Mouse (Mus musculus) megakaryocyte, embryonic 14.5 days (primary cell): ENCODE data around the gene Taar7b. TPM values are rescaled to one million over a fixed set of nuclear protein-coding genes. Genes with fewer than 3 reads are reported as not detected.

Experiments
- H3K27me3 ChIP-seq: replicated peaks from 2 replicates; pipeline ENCODE3; 2012; ENCODE audit warnings: inconsistent platforms
- H3K36me3 ChIP-seq: replicated peaks from 2 replicates; pipeline ENCODE3; 2012; ENCODE audit warnings: low read length, inconsistent platforms, mixed read lengths
- H3K4me1 ChIP-seq: 2 replicates; pipeline ENCODE4 v1.6.1; 2012; ENCODE audit warnings: inconsistent platforms
- H3K4me3 ChIP-seq: replicated peaks from 2 replicates; pipeline ENCODE3; 2012; ENCODE audit warnings: moderate library complexity, mild to moderate bottlenecking, inconsistent platforms
- H3K9me3 ChIP-seq: 2 replicates; pipeline ENCODE4 v1.6.1; 2012; ENCODE audit warnings: inconsistent platforms
- FLI1 ChIP-seq: IDR thresholded peaks from 2 replicates; pipeline ENCODE4 v1.6.1; 2012; ENCODE audit warnings: low read length, inconsistent platforms, mixed read lengths
- GATA1 ChIP-seq: IDR thresholded peaks from 3 replicates; pipeline ENCODE4 v1.6.1; 2012; ENCODE audit warnings: mixed read lengths, low read length, inconsistent platforms, borderline replicate concordance
- polyA plus RNA-seq: library from polyadenylated mRNA; stranded (reverse); fragments of >175 nt; gene quantifications from 2 replicates; pipeline ENCODE4 v1.2.3, GENCODE M21; 2012; ENCODE audit warnings: low replicate concordance; ENCODE audit not compliant: insufficient read depth

Taar7b gene
- polyA plus RNA-seq, 1 experiment: not detected

DNA sequence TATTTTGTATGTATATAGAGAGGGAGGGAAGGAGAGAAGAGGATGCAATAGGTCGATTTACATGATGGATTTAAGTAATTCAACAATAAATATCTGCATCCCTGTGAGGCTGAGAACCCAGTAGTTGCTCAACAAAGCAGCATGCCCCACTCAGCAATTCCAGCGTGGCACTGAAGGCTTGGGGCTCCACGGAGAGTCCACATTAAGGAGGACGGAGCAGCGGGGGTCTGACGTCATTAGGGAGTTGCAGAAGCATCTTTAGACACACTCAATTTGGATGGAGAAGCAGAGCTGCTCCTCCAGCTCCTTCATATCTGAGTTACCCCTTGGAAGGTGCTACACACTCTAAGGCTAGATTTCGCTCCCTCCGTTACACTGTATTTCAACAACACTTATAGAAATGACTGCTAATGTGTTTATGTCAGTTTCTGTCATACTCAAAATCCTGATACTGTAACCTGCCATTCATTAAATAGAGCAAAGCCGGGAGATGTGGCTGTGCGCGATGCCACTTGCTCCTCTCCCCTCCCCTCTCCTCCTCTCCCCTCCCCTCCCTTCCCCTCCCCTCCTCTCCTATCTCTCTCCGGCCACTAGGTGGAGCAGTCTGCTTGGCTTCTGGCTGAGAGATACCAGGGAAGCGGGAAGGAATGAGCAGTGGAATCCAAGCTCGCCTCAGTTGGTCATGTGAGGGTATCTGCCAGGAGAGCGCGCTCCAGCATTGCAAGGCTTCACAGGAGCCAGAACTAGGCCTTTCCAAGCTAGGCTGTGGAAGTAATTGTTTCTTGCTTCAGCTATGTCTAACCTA, 20.6 kb upstream of the Taar7b start:
- Histone ChIP-seq H3K4me1 (peaks cover 4% of the 10 kb centered on the region; the same call in 1 of the 2 replicates), H3K9me3 (no peaks in the 10 kb centered on the region), H3K27me3 (no peaks in the 10 kb centered on the region), H3K36me3 (no peaks in the 10 kb centered on the region), H3K4me3 (no peak overlapping the region)
- TF ChIP-seq FLI1: no peak
- no peak for TF ChIP-seq GATA1

DNA sequence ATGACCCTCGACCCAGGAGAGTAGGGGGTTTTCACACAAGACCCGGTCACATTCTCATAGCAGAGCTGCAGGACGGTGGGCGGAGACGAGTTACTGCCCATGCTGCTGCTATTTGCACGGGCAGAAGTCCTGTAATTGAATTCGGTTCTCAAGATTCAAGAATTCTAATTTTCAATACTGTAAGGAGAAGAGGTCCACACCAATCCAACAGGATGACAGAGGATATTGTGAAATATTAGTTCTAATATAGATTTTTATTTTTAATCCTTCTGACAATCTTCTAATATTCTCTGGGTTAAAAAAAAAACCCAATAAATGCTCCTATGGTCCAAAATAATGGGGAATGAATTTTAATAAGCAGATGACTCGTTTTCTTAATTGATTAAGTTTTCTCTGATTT, 14.2 kb upstream of the Taar7b start, which contains the start of gene Taar6:
TSS of gene Taar6 (minus strand) at position 101 of the 400 bp plus-strand sequence.
- Histone ChIP-seq H3K4me3 (no peak within 1 kb of the TSS), H3K9me3 (no peaks in the 10 kb centered on the region), H3K27me3 (no peaks in the 10 kb centered on the region), H3K4me1 (no peaks in the 10 kb centered on the region), H3K36me3 (no peaks in the 10 kb centered on the region)
- TF ChIP-seq GATA1 (no peak), FLI1 (no peak)

DNA sequence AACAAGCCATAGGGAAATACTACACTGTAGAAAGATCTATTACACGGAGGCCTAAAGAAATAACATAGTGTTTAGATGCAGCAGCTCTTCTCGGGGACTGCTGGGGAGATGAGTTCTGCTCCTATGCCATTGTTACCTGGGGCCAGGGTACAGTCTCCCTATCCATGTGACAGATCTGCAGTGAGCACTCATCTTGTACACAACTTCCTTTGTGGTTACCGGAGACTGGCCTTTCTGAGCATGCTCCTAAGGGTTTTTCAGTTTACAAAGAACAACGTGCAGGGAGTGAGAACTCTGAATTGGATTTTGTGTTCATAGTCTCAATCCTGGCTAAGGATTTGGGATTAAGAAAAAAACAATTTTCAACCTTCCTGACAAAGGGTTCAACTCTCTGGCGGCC, 13.3 kb upstream of the Taar7b start:
- Histone ChIP-seq H3K9me3 (no peaks in the 10 kb centered on the region), H3K36me3 (no peaks in the 10 kb centered on the region), H3K27me3 (no peaks in the 10 kb centered on the region), H3K4me3 (no peak overlapping the region), H3K4me1 (no peaks in the 10 kb centered on the region)
- TF ChIP-seq GATA1: no peak
- no peak for TF ChIP-seq FLI1

DNA sequence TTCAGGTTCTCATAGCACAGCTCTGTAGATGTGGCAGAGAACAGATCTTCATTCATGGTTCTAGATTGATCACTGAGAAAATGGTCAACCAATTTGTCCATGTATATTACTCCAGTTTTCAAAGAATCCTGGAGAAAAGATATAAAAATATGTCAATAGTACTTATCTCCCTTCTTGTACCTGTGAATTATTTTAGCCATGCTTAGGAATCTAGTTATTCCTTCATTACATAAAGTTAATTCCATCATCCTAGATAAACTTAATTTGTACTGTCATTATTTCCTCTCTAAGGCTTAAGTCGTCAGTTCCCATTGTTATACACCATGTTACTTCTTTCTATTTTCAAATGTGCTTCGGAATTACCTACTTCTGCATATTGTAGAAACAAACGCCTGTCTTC, 6.4 kb upstream of the Taar7b start, which contains the start of gene Taar7a:
TSS of gene Taar7a (minus strand) at position 101 of the 400 bp plus-strand sequence.
- Histone ChIP-seq H3K36me3 (no peaks in the 10 kb centered on the region), H3K9me3 (no peaks in the 10 kb centered on the region), H3K4me1 (no peaks in the 10 kb centered on the region), H3K27me3 (no peaks in the 10 kb centered on the region), H3K4me3 (no peak within 1 kb of the TSS)
- no peak for TF ChIP-seq GATA1
- TF ChIP-seq FLI1: no peak

DNA sequence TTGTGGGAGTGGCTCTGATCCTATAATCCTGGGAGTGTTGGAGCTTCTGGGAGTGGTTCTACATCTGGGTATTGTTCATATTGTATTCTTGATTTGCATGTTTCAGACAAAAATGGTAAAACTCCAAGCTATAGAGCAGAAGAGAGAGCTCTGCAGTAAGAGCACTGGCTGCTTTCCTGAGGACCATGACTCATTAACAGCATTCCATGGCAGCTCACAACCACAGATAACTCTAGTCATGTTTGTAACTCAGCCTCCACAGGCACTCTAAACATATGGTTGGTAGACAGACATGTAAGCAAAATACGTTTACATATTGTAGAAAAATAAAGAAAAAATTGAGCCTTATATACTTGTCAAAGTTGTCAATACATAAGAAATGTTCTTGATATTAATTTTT, 6.7 kb downstream of the Taar7b start:
- no peak overlapping the region for H3K4me3 ChIP-seq
- H3K9me3 ChIP-seq: no peaks in the 10 kb centered on the region
- H3K4me1 ChIP-seq: no peaks in the 10 kb centered on the region
- H3K36me3 ChIP-seq: no peaks in the 10 kb centered on the region
- TF ChIP-seq GATA1 (no peak), FLI1 (no peak)
- no peaks in the 10 kb centered on the region for H3K27me3 ChIP-seq

DNA sequence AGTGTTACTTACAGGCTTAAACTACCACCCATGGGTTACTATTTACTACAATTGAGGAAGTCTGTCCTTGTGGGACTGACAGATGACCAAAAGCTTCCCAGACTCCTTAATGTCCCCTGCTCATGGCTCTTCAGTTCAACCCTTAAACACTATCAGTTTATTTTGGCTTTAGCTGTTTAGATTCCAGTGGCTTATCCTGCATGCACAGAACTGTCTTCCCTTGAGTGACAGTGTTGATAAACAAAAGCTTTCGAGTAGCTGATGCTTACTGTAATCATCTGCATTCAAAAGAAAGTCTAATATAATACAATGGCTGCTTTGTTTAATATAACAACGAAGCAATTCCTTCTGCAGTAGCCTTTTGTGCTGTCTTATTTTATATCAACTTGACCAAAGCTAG, 7.3 kb downstream of the Taar7b start:
- no peaks in the 10 kb centered on the region for H3K9me3 ChIP-seq
- no peaks in the 10 kb centered on the region for H3K36me3 ChIP-seq
- no peak overlapping the region for H3K4me3 ChIP-seq
- no peaks in the 10 kb centered on the region for H3K4me1 ChIP-seq
- TF ChIP-seq GATA1: no peak
- no peak for TF ChIP-seq FLI1
- no peaks in the 10 kb centered on the region for H3K27me3 ChIP-seq

DNA sequence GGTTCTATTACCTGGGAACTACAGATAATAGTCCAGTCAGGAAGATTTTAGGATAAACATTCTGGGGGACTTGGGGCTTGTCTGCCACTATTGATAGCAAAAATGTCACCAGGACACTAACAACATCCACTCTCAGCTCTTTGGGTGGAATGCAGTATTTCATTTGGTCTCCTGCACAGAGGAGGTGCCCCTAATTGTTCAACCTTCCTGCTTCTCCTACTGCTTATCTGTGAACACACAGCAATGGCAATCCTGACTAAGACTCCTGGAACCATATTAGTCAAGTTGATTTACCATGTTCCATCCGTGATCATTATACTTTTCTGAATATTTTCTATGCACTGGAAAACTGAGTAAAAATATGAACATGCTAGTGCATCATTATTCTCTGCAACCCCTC, 8.4 kb downstream of the Taar7b start:
- no peaks in the 10 kb centered on the region for H3K4me1 ChIP-seq
- TF ChIP-seq GATA1 (no peak), FLI1 (no peak)
- H3K36me3 ChIP-seq: no peaks in the 10 kb centered on the region
- H3K4me3 ChIP-seq: no peak overlapping the region
- H3K27me3 ChIP-seq: no peaks in the 10 kb centered on the region
- no peaks in the 10 kb centered on the region for H3K9me3 ChIP-seq

DNA sequence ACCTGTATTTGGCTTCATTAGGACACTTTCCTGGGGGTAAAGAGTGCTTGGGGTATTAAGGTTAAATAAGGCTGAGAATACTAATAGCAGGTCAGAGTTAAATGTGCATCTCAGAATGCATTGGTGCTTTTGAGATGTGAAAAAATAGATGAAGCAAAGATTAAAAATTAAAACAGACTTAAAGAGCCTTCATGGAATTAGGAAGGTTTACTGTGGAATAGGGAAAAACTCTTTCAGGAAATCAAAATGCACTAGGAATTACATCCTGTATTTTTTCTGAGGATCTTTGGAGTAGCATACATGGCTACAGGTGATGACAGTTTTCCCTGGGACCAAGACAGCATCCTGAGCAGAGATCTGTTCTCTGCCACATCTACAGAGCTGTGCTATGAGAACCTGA, 27.2 kb downstream of the Taar7b start, which contains the start of gene Taar7d:
TSS of gene Taar7d (plus strand) at position 301 of the 400 bp plus-strand sequence.
- Histone ChIP-seq H3K4me1 (no peaks in the 10 kb centered on the region), H3K36me3 (no peaks in the 10 kb centered on the region), H3K4me3 (no peak within 1 kb of the TSS), H3K9me3 (0 out of 2 replicates have a peak, but pooled peaks cover 5% of the 10 kb centered on the region), H3K27me3 (no peaks in the 10 kb centered on the region)
- no peak for TF ChIP-seq FLI1
- no peak for TF ChIP-seq GATA1

DNA sequence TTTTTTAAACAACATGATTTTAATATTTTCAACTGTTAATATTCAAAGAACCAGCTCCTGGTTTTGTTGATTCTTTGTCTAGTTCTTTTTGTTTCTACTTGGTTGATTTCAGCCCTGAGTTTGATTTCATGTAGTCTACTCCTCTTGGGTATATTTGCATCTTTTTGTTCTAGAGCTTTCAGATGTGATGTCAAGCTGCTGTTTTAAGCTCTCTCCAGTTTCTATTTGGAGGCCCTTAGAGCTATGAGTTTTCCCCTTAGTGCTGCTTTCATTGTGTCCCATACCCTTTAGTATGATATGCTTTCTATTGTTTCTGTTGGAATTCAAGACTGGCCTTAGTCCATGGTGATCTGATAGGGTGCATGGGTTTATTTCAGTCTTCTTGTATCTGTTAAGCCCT, 31.6 kb downstream of the Taar7b start:
- TF ChIP-seq FLI1 (no peak), GATA1 (no peak)
- Histone ChIP-seq H3K36me3 (no peaks in the 10 kb centered on the region), H3K4me1 (no peaks in the 10 kb centered on the region), H3K9me3 (no peaks in the 10 kb centered on the region), H3K4me3 (no peak overlapping the region), H3K27me3 (no peaks in the 10 kb centered on the region)

DNA sequence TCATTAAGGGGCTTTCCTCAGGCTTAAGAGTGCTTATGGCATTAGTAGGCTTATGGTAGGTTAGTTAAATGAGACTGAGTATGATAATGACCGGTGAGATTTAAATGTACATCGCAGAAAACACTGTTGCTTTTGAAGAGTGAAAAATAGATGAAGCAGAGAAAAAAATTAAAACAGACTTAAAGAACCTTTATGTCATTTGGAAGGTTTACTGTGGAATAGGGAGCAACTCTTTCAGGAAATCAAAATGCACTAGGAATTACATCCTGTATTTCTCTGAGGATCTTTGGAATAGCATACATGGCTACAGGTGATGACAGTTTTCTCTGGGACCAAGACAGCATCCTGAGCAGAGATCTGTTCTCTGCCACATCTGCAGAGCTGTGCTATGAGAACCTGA, 37.6 kb downstream of the Taar7b start, which contains the start of gene Taar7e:
TSS of gene Taar7e (plus strand) at position 301 of the 400 bp plus-strand sequence.
- no peaks in the 10 kb centered on the region for H3K36me3 ChIP-seq
- no peak for TF ChIP-seq GATA1
- H3K4me3 ChIP-seq: no peak within 1 kb of the TSS
- no peaks in the 10 kb centered on the region for H3K4me1 ChIP-seq
- no peaks in the 10 kb centered on the region for H3K27me3 ChIP-seq
- H3K9me3 ChIP-seq: no peaks in the 10 kb centered on the region
